Mouse (Mus musculus) WW6 (cell line): ENCODE measurements around the gene Rap1b.

ENCODE experiments used
- DNase-seq: peaks from one replicate; pipeline ENCODE4 v3.0.0-alpha.2; 2013; ENCODE audit warnings: low read depth, low spot score

Gene Rap1b

DNA sequence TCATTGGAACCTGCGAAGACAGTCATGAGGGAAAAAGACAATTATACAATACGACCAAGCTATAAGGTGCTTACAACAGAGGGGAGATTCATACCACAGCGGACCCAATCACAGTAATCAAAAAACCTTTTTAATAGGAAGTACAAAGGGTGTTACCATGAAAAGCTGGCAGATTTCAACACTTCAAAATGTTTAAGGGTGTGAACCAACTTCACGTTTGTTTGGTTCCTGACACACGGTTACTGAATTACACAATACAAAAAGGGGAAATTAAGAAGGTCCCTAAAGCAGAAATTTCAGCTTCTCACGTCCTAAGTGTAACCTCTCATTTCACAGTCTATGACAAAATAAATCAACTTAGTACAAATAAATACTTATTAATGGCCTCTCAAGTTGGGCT lies 27.2 kb downstream of the Rap1b start:
- DNase-seq, result no peak

DNA sequence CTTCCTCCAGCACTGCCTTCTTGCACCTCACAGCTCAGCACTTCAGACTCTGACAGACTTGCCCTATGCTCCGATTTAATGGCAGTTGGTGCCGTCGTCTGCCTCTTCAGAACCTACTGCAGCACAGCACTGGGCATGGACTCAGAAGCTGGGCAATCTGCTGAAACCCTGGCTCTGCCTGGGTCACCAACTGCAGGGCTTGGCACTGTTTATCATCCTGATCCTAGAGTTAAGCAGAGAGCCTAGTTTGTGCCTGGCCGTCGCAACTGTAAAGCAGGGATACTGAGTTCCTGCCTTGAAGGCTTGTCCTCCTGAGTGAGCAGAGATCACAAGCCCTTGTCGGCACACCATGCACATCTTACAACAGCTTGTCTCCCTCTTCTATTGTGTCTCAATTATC lies 29.1 kb downstream of the Rap1b start:
- no peak for DNase-seq

DNA sequence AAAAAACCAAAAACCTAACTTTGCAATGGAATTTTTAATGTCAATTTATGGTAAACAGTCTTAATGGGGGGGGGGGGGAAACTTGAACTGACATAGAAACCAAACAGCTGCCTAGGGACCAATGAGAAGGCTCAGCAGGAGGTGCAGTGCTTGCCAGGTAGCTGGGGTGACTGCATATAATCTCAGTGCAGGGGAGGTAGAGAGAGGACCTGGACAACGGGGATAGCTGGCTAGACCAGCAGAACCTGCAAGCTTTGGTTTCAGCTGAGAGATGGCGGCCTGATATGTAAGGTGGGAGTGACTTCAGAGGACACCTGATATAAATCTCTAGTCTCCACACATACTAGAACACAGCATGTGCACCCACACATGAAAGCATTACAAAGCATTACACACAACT lies 33.3 kb downstream of the Rap1b start:
- DNase-seq, result no peak

DNA sequence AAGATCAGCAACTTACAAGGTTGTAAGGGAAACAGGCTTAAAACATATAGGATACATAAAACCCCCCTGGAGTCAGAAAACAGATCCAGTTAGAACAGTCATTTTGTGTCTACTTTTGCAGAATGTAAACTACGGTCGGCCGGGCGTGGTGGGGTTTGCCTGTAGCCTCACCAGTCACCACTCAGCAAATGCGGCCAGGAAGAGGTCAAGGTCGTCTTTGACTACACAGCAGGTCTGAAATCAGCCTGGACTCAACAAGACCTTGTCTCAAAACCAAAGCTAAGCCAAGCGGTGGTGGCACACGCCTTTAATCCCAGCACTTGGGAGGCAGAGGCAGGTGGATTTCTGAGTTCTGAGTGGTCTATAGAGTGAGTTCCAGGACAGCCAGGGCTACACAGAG lies 34.3 kb downstream of the Rap1b start:
- DNase-seq, result no peak

DNA sequence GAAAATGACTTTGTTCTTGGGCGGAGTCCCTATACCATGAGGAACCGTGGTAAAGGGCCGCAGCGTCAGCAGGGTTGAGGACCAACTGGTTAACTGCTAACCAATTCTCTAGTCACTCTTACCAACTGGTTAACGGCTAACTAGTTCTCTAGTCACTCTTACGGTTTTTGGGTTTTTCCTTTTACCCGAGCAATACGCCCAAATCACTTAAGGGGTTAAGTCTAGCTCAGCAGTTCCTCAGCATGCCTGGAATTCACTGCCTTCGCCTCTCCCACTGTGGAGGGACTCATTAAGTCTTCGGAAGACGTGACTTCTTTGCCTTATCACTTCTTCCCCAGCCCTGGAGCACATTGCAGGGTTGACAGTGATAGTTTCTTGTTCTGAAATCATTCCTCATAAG lies 35.3 kb downstream of the Rap1b start:
- DNase-seq, result no peak

DNA sequence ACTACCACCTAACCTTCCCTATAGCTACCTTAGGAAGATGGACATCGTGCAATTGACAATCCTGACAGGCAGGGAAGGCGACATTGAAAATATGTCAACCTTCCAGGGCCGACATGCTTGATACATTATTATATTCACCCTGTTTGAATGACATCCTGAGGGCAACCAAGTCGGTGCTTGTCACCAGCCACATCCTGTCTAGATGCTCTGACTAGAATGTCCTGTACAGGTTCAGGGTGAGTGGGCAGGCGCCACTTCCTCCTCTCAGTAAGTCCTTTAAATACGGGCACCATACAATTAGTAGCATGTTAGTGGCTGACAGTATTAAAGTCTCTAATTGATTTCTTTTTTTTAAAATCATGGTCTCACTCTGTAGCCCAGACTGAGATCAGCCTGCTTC lies 37.8 kb downstream of the Rap1b start:
- no peak for DNase-seq

DNA sequence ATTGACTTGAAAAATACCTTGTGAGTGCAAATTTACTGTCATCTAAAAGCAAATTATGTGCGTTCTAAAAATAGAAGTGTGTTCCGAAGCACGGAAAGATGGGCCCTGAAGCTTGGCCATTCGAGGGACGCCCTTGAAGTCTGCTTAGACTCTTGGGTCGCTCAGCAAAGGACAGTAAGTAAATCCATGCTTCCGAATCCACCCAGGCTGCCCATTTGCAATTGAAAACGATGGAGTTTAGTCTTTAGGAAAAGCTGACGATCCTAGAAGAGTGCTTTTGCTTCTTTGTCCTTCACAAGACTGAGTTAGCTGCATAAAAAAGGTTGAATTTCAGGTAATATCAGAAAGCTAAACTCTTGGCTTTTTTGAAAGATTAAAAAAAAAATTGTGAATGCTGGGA lies 39.9 kb downstream of the Rap1b start:
- DNase-seq, result no peak

DNA sequence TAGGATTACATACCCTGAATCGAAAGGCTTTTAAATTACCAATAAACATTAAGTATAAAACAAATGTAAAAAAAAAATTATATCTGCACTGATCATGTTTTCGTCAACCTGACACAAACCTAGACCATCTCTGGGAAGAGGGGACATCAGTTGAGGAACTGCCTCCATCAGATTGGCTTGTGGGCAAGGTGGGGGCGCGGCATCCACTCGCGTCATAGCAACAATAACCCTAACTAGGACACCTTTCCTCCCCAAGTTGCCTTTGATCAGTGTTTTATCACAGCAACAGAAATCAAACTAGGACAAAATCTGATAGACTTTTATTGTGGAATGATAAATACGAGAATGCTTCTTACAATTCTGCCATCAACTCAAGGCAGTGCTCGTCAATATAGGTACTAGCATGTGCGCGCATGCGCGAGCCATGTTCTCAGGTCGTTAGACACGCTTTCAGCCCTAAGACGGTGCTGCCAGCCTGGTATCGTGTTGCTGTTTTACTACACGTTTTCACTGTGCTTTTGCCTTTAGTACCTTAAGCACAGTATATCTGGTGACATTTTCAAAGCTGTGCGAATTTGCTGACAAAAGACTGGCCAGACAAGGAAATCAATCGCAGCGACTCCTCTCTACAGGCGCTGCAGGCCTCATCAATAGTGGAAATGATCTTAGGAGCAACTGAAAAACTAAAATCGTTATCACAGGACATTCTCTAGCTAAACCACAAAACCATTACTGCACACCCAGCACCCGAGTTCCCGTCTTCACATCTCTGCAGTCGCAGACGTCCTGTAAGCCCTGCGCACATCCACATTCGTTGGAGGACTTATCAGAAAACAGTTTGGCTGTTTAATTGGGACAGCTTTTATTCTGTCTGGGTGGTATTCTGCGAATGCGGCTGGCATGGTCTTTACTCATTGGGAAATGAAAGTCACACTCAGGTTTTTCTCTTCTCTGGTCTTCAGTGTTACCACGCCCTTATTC lies 41.7 kb downstream of the Rap1b start:
- no peak for DNase-seq

DNA sequence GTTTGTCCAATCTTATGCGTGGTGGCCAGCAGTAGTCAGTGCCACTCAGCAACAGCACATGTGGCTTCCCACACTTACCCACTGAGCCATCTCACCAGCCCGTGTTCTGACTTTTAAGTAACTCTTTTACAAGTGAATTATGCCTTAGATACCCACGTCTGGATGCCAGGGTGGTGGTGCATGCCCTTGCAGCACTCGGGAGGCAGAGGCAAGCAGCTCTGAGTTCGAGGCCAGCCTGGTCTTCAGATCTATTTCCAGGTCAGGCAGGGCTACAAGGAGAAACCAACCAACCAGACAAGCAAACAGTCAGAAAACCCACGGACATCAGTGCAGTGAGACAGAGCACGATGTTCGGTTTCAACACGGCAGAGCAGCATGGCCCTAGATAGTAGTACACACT lies 43.9 kb downstream of the Rap1b start:
- no peak for DNase-seq

DNA sequence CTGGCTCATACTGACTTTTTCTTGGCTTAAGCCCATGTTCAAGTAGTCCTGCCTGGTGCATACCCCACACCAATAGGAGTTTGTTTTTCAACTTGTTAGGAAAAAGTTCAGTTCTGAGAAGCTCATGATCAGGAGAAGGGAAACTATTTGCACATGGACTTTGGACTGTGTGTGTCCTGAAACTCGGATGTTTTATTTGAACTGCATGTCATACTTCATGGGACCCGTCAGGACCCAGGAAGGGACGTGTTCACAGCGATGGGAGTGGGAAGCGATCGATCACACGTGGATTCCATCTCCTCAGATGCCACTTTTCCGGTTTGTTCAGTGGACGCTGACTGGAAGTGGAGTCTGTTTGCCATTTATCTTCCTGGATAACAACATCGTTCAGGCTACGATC lies 46.0 kb downstream of the Rap1b start:
- no peak for DNase-seq

DNA sequence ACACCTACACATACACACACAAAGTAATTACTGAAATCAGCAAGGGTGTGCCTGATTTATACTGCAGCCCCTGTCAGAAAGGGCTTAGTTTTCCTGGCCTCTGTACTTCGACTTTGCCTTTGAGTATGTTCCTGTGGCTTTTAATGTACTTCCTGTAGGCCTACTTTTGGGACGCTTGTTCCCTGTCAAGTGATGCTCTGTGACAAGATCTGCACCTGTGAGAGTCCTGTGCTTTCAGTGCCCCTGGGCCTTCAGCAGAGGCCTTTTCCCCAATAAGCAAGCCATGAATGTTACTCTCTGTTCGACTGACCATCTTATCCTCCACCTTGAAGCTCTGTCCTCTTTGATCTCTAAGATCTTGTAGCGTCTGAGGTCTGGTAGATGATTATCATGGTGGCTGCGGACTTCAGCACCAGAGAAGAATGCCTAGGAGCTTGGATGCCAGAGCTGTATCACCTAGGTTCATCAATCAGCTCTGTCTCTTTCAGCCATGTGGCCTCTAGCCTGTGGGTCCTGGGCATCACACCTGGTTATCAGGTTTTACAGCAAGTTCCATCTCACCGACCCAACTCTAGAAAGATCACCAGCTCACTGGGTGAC lies 47.3 kb downstream of the Rap1b start:
- DNase-seq, result no peak

DNA sequence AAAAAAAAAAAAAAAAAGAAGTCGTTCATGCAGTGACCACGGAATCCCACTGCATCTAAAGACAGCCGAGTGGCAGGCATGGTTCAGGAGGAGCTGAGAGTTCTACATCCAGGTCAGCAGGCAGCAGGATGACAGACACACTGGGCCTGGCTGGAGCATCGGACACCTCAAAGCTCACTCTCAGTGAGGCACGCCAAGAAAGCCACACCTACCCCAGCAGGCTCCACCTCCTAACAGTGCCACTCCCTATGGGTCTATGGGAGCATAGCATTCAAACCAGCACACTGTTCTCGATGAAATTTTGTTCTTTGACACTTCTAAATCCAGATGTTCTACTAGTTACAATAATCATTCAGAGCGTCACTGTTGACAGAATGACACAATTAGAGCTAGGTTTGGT lies 48.2 kb downstream of the Rap1b start:
- DNase-seq, result no peak

DNA sequence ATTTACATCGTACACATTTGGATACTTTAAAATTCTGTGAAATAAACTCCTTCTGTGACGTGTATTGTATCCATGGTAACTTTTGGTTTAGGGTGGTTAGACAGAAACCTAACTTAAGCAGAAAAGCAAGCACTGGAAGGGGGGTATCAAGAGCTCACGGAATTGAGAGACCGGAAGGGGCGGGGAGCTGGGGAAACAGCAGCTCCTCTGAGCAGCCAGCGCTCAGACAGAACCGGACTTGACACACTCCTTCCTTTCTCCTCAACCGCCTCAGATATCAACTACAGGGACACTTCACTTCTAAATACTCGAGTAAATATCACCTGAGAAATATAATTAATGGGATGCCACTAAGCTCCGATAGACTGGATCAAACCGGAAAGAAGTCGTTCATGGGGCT lies 48.7 kb downstream of the Rap1b start:
- DNase-seq, result no peak

DNA sequence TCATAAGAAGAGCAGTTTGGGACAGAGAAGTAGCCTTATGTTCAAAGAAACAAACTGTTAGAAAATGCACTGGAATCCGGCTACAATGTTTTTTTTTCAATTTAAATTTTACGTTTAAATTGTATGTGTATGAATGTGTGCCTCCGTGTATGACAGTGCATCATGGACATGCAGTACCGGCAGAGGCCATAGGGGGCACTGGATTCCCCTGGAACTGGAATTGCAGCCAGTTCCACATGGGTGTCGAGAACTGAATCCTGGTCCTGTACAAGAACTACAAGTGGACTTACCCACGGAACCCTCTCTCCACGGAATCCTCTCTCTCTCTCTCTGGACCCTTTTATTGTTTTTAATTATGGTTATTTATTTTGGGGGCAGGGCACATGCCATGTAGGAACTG lies 49.7 kb downstream of the Rap1b start:
- no peak for DNase-seq

DNA sequence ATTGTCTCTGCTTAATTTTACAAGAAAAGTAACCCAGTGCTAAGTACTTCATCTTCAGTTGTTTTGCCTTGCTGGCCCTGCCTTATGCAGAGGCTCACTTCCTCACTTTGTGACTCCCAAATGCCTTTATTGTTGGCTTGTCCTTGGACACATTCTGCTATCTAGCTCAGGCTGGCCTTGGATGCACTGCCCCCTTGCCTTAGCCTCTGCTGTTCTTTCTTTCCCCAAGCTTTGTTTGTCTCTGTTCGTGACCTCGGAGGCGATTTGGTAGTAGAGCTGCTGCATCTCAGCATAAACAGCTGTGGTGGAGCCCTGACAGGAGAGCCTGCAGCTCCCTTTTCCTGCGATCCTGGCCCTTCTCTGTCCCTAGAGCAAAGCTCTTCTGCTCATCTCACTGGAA lies 50.6 kb downstream of the Rap1b start:
- no peak for DNase-seq

DNA sequence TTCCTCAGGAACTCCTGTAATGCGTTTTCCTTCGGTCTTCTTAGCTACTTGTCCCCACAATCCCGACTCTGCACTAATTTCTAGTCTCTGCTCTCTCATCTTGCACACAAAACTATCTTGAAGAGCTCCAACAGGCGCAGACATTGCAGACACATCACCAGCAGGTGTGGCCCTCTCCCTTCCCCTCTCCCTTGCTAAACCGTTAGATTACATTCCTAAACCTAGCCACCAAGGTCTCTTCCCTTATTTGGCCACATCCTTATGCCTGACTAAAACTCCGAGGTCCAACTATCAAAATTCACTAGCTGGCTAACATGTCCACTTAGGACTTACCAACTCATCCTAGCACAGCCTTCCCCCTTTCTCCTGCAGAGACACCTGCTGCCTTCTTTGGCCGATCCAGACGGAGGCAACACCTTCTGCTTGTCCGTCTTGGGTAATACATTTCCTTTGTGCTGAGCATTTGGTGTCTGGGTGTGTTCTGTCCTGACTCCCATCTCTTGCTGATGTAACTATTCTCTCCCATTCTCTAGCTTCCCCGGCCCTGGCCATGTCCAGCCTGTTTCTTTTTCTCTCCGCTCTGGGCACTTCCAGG lies 52.3 kb downstream of the Rap1b start:
- DNase-seq, result no peak

DNA sequence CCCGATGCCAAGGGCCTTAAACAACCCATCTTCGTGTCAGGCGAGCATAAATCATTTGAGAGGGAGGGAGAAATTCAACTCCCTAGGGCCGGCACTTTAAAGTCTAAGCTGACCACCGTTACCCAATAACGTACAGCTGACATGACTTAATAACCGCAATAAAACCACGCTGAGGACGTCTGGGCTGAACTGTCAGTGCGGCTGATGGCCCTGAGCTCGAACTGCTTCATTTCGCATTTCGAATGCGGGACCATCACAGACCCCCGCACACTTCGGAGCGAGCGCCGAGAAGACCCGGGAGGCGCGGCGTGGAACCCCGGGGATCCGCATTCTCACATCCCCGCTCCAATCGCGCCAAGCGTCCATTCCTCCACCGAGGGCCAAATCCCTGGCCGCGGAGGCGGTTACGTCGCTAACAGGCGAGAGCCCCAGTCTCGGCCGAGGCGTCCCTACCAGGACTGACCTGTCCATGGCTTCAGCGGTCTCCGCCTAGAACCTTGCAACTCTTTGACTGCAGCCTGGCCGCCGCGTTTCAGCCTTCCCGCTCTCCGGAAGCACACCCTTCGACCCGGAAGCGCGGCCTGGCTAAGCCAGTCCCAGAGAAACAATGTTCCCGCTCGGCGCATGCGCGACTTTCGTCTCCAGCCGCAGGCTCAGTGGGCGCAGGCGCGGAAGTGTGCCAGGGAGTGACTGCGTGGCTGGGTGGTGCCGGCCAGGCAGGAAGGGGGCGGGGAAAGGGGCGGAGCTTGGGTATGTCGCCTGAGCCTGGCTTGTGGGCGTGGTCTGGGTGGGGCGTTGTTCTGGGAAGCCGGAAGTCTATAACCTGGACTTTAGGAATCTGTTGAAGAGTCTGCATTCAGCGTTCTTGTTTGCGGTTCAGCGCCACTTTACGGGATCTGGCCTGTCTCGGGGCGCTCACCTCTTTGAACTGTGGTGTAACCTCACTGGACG lies 53.4 kb downstream of the Rap1b start, which contains the start of gene Nup107:
Gene Nup107, minus strand, starts transcription at position 565 of the 951 bp plus-strand sequence.
- DNase-seq, result peak; percentile 98

DNA sequence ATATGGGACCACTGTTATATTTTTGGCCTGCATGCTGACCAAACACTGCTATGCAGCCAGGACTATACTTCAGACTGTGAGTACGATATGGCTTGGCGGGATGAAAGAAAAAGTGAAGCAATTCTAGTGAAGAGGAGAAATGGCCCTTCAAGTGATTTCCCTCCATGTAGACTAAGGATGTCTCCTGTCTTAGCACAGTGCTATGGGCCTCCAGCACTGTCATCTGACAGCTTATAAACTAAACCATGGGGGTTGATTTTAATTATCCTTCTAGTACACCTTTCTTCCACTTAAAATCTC lies 54.7 kb downstream of the Rap1b start:
- no peak for DNase-seq

DNA sequence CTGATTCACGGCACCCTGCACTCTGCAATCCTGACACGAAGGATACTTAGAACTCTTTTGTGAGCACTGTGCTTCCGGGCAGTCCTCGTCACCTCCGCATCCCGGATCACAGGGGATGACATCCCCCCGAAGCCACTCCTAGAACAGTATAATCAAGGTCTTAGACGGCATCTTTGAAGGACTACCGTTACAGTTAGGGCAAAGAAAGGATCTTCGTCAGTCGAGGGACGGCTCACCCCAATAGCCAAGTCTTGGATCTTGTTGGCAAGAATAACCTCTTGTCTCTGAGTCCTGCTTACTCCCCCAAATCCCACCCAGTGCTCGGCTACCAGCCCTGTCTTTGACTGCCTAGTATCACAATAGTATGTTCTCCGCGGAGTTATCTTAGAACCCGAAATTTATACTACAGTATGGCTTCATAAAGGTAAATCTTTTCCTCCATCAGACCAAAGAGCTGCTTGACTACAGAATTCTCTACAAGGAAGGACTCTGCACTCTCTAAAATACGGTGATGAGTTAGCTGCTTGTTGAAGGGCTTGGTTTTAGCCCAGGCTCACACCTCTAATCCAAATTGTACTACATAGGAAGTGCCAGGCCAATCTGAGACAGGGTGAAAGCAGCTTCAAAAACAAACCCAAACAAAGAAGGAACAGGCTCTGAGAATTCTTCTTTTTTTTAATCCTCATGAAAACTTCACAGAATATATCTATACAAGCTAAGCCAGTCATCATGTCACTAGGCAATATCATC lies 55.2 kb downstream of the Rap1b start:
- no peak for DNase-seq

DNA sequence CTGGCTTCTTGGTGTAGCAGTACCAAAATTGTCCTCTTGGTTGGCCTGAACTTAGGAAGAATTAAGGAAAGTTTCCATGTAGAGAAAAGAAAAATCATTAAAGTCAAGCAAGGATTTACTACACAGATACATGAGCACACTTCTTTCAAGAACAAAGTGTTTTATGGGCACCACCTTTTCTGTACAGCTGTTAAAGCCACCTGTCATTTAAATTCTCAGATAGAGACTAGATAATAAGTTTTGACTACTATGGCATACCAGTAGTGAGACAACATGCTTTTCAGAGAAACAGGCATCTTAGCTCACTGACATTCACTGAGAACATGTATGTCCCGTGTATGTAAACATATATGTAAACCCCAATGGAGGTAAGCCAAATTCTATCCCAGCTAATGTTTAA lies 55.8 kb downstream of the Rap1b start:
- DNase-seq, result no peak

DNA sequence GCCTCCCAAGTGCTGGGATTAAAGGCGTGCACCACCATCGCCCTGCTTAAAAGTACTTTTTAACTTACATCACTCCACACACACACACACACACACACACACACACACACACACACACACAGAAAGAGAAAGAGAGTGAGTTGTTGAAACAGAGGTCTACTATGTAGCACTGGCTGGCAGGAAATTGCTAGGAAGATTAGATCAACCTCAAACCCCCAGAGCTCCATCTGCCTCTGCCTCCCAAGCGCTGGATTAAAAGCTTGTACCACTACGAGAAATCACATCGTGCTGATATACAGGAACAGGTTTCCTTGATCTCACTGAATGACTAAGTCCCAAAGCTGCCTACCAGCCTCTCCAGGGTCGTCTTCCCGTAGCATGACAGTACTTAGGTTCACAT lies 61.2 kb downstream of the Rap1b start:
- DNase-seq, result no peak
